Mouse (Mus musculus) intestine, postnatal 0 days (tissue): ENCODE measurements at regions not wholly inside any gene's neighbourhood (a gene's known extent, or its start where the extent isn't known, plus 50 kb on each side); places are given as distances from the start of the nearest gene placed in this dataset.

Experiments
- ATAC-seq: fragments of 200-750 bp; cut with Nextera tagmentation; 2 replicates; pipeline ENCODE4 v1.8.0; 2017; ENCODE audit warnings: mild to moderate bottlenecking, moderate TSS enrichment, moderate library complexity
- H3K27ac ChIP-seq: fragments of 300-500 bp; sonication (generic); 2 replicates; pipeline ENCODE4 v1.5.1; 2014; ENCODE audit warnings: mild to moderate bottlenecking, low read depth, low read length, moderate library complexity
- H3K27me3 ChIP-seq: fragments of 300-500 bp; sonication (generic); replicated peaks from 2 replicates; pipeline ENCODE4 v1.6.1; 2014; ENCODE audit warnings: low read length, mixed read lengths; ENCODE audit not compliant: control insufficient read depth, insufficient read depth
- H3K36me3 ChIP-seq: fragments of 300-500 bp; sonication (generic); 2 replicates; pipeline ENCODE4 v1.6.1; 2014; ENCODE audit warnings: mild to moderate bottlenecking, moderate library complexity; ENCODE audit not compliant: control insufficient read depth, insufficient read depth
- H3K4me1 ChIP-seq: fragments of 300-500 bp; sonication (generic); replicated peaks from 2 replicates; pipeline ENCODE4 v1.6.1; 2014; ENCODE audit warnings: antibody characterized with exemption, low read length, mixed read lengths; ENCODE audit not compliant: control insufficient read depth, insufficient read depth
- H3K4me2 ChIP-seq: fragments of 300-500 bp; sonication (generic); replicated peaks from 2 replicates; pipeline ENCODE4 v1.6.1; 2014; ENCODE audit warnings: low read depth, mild to moderate bottlenecking, moderate library complexity
- H3K4me3 ChIP-seq: fragments of 300-500 bp; sonication (generic); 2 replicates; pipeline ENCODE4 v1.5.1; 2014; ENCODE audit warnings: low read depth, low read length
- H3K9ac ChIP-seq: fragments of 300-500 bp; sonication (generic); 2 replicates; pipeline ENCODE4 v1.6.1; 2014; ENCODE audit warnings: mild to moderate bottlenecking, low read depth, low read length
- H3K9me3 ChIP-seq: fragments of 300-500 bp; sonication (generic); 2 replicates; pipeline ENCODE4 v1.6.1; 2016; ENCODE audit warnings: mixed run types; ENCODE audit not compliant: control insufficient read depth
- CTCF ChIP-seq: sonication (generic); IDR thresholded peaks from 2 replicates; pipeline ENCODE4 v1.5.1; 2016; ENCODE audit warnings: low read depth, mild to moderate bottlenecking, control low read depth, antibody characterized with exemption, moderate library complexity
- WGBS: fragments of 180-500 bp; shearing (Covaris S2); extraction: QIAGEN DNeasy Blood & Tissue Kit; methylation state at CpG from one replicate; pipeline ENCODE4 v1.1.7; 2014; 5-methylcytosine and 5-hydroxymethylcytosine counted together

- Histone ChIP-seq H3K27ac (no peak overlapping the region), H3K4me2 (no peak overlapping the region), H3K36me3 (no peaks in the 10 kb centered on the region), H3K4me1 (no peaks in the 10 kb centered on the region), H3K27me3 (no peaks in the 10 kb centered on the region), H3K9me3 (no peaks in the 10 kb centered on the region), H3K4me3 (no peak overlapping the region), H3K9ac (no peak overlapping the region)
- ATAC-seq, result no peak
- 89% methylated on average over 2 of the region's 2 CpGs for WGBS
- no peak for TF ChIP-seq CTCF
These were observed 619.1 kb upstream of the 4930452B06Rik start for GRCm38 (mm10) chr14:9284976-9285605.

GRCm38 (mm10) chr14:9267282-9268091 lies 601.4 kb upstream of the 4930452B06Rik start:
- ATAC-seq, result no peak
- no peaks in the 10 kb centered on the region for H3K9me3 ChIP-seq
- no peaks in the 10 kb centered on the region for H3K27me3 ChIP-seq
- no peak overlapping the region for H3K4me3 ChIP-seq
- WGBS, result 58% methylated on average over 14 of the region's 14 CpGs
- no peak overlapping the region for H3K9ac ChIP-seq
- H3K4me2 ChIP-seq, result no peak overlapping the region
- no peaks in the 10 kb centered on the region for H3K36me3 ChIP-seq
- H3K27ac ChIP-seq, result no peak overlapping the region
- no peak for TF ChIP-seq CTCF
- no peaks in the 10 kb centered on the region for H3K4me1 ChIP-seq

- Histone ChIP-seq H3K9me3 (no peaks in the 10 kb centered on the region), H3K4me2 (no peak overlapping the region), H3K27me3 (no peaks in the 10 kb centered on the region), H3K27ac (no peak overlapping the region), H3K4me1 (no peaks in the 10 kb centered on the region), H3K4me3 (no peak overlapping the region), H3K36me3 (no peaks in the 10 kb centered on the region), H3K9ac (no peak overlapping the region)
- 78% methylated on average over 1 of the region's 1 CpGs for WGBS
- no peak for ATAC-seq
- no peak for TF ChIP-seq CTCF
These were observed 586.0 kb upstream of the 4930452B06Rik start for GRCm38 (mm10) chr14:9252017-9252416.

- no peaks in the 10 kb centered on the region for H3K9me3 ChIP-seq
- no peak for TF ChIP-seq CTCF
- WGBS, result 45% methylated on average over 1 of the region's 1 CpGs
- no peak overlapping the region for H3K27ac ChIP-seq
- no peak overlapping the region for H3K9ac ChIP-seq
- H3K4me1 ChIP-seq, result no peaks in the 10 kb centered on the region
- H3K27me3 ChIP-seq, result no peaks in the 10 kb centered on the region
- no peak for ATAC-seq
- H3K36me3 ChIP-seq, result no peaks in the 10 kb centered on the region
- no peak overlapping the region for H3K4me2 ChIP-seq
- H3K4me3 ChIP-seq, result no peak overlapping the region
These were observed 579.2 kb upstream of the 4930452B06Rik start for GRCm38 (mm10) chr14:9245266-9245665.

GRCm38 (mm10) chr14:9243336-9243735 lies 577.3 kb upstream of the 4930452B06Rik start:
- H3K9ac ChIP-seq, result no peak overlapping the region
- H3K4me3 ChIP-seq, result no peak overlapping the region
- no peak for ATAC-seq
- H3K9me3 ChIP-seq, result no peaks in the 10 kb centered on the region
- H3K4me1 ChIP-seq, result no peaks in the 10 kb centered on the region
- TF ChIP-seq CTCF, result no peak
- no peaks in the 10 kb centered on the region for H3K27me3 ChIP-seq
- no peaks in the 10 kb centered on the region for H3K36me3 ChIP-seq
- H3K27ac ChIP-seq, result no peak overlapping the region
- H3K4me2 ChIP-seq, result no peak overlapping the region

- Histone ChIP-seq H3K9me3 (no peaks in the 10 kb centered on the region), H3K4me2 (no peak overlapping the region), H3K4me3 (no peak overlapping the region), H3K27me3 (no peaks in the 10 kb centered on the region), H3K4me1 (no peaks in the 10 kb centered on the region), H3K9ac (no peak overlapping the region), H3K27ac (no peak overlapping the region), H3K36me3 (no peaks in the 10 kb centered on the region)
- 61% methylated on average over 2 of the region's 2 CpGs for WGBS
- TF ChIP-seq CTCF, result no peak
- no peak for ATAC-seq
These were observed 576.1 kb upstream of the 4930452B06Rik start for GRCm38 (mm10) chr14:9242118-9242517.
